Mouse (Mus musculus): ENCODE data around the gene Cyp4f17. TPM values are rescaled to one million over a fixed set of nuclear protein-coding genes. Genes with fewer than 3 reads are reported as not detected.

Cyp4f17 gene
- polyA plus RNA-seq, 1 experiment from 2014 or later, result 6.6 TPM

- H3K27me3 ChIP-seq (ENCODE audit: insufficient read depth, low read length), result no peaks in the 10 kb centered on the region
- no peak for TF ChIP-seq CTCF (IDR thresholded peaks at IDR 0.05; ENCODE audit: low read depth)
- ATAC-seq (replicated peaks; ENCODE audit: low FRiP score, low read depth), result no peak
- no peak overlapping the region for H3K4me3 ChIP-seq (replicated peaks; ENCODE audit: low read depth, low read length)
- 35% methylated on average over 7 of the region's 7 CpGs for WGBS
- no peaks in the 10 kb centered on the region for H3K9me3 ChIP-seq (replicated peaks; ENCODE audit: low read length)
- H3K27ac ChIP-seq, result no peak overlapping the region
- H3K4me2 ChIP-seq (ENCODE audit: low read length), result no peak overlapping the region
- peak; percentile 2 for DNase-seq (ENCODE audit: low spot score)
- H3K36me3 ChIP-seq (ENCODE audit: insufficient read depth, low read length), result no peaks in the 10 kb centered on the region
- no peaks in the 10 kb centered on the region for H3K4me1 ChIP-seq (replicated peaks; ENCODE audit: insufficient read depth, low read length)
- H3K9ac ChIP-seq (ENCODE audit: low read depth, low read length), result no peak overlapping the region
Observed at GRCm38 (mm10) chr17:32577496-32578186, 71.8 kb downstream of the Cyp4f17 start.

Other genes starting within 250 kb of the Cyp4f17 start
- gene Brd4, start 221.3 kb upstream of the Cyp4f17 start, polyA plus RNA-seq (2015; fragmentation: Nextera tagmentation; extraction: Ambion mirVana), result 55.5 and 58.4 TPM in 2 replicates
- 51.4 and 55.8 TPM in 2 replicates for gene Akap8, start 184.8 kb upstream of the Cyp4f17 start, polyA plus RNA-seq (2015; fragmentation: Nextera tagmentation; extraction: Ambion mirVana)
- gene Akap8l, start 155.4 kb upstream of the Cyp4f17 start, polyA plus RNA-seq (2015; fragmentation: Nextera tagmentation; extraction: Ambion mirVana), result 63.2 and 70.2 TPM in 2 replicates
- gene Wiz, start 116.6 kb upstream of the Cyp4f17 start, polyA plus RNA-seq (2015; fragmentation: Nextera tagmentation; extraction: Ambion mirVana), result 18.6 and 20.8 TPM in 2 replicates
- gene Rasal3, start 102.5 kb upstream of the Cyp4f17 start, polyA plus RNA-seq (2015; fragmentation: Nextera tagmentation; extraction: Ambion mirVana), result 0.29 and 0.53 TPM in 2 replicates
- gene Pglyrp2, start 81.9 kb upstream of the Cyp4f17 start, polyA plus RNA-seq (2015; fragmentation: Nextera tagmentation; extraction: Ambion mirVana), result not detected in 2 replicates
- gene Cyp4f39, start 53.3 kb upstream of the Cyp4f17 start, polyA plus RNA-seq (2015; fragmentation: Nextera tagmentation; extraction: Ambion mirVana), result 0.54 and 0.98 TPM in 2 replicates
- 24.0 and 25.4 TPM in 2 replicates for gene Cyp4f16, start 30.5 kb downstream of the Cyp4f17 start, polyA plus RNA-seq (2015; fragmentation: Nextera tagmentation; extraction: Ambion mirVana)
- not detected in 2 replicates for gene Cyp4f37, start 115.3 kb downstream of the Cyp4f17 start, polyA plus RNA-seq (2015; fragmentation: Nextera tagmentation; extraction: Ambion mirVana)
- gene Cyp4f40, start 152.8 kb downstream of the Cyp4f17 start, polyA plus RNA-seq (2015; fragmentation: Nextera tagmentation; extraction: Ambion mirVana), result 0.05 TPM in 1 of 2 replicates, not detected in the other
- 0.39 and 0.47 TPM in 2 replicates for gene Cyp4f15, start 179.6 kb downstream of the Cyp4f17 start, polyA plus RNA-seq (2015; fragmentation: Nextera tagmentation; extraction: Ambion mirVana)

Data from kidney, postnatal 0 days (tissue).